Mouse (Mus musculus): ENCODE results near the gene Epor. TPM values are rescaled to one million over a fixed set of nuclear protein-coding genes. Genes with fewer than 3 reads are reported as not detected.

Epor gene
- polyA plus RNA-seq (2015; fragmentation: Illumina TruSeq; extraction: RNeasy Lipid Tissue Mini Kit (QIAGEN cat#74804); ENCODE audit: low read depth, low replicate concordance) = 11.1 TPM

GRCm38 (mm10) chr9:21963417-21963816 is at the start of gene Epor:
Epor (minus strand) TSS chr9:21963506.

GRCm38 (mm10) chr9:22002194-22003162 is 39.2 kb upstream of the Epor start, which contains the start of the genes Ccdc151 and Prkcsh:
Ccdc151 (minus strand) TSS chr9:22002634.
Prkcsh (plus strand) TSS chr9:22002806.

GRCm38 (mm10) chr9:21989230-21990110 is 26.2 kb upstream of the Epor start, which contains the start of gene Rgl3:
Rgl3 (minus strand) TSS chr9:21989446.

GRCm38 (mm10) chr9:21955570-21956281 is 7.6 kb downstream of the Epor start, which contains the start of gene Swsap1:
Swsap1 (plus strand) TSS chr9:21955755.

GRCm38 (mm10) chr9:21936692-21937570 is 26.4 kb downstream of the Epor start, which contains the start of gene Plppr2:
Plppr2 (plus strand) TSS chr9:21937033.

GRCm38 (mm10) chr9:21927208-21927753 is 36.0 kb downstream of the Epor start, which contains the start of the genes Ccdc159 and Tmem205:
Ccdc159 (plus strand) TSS chr9:21927471.
Tmem205 (minus strand) TSS chr9:21927556.

GRCm38 (mm10) chr9:21918035-21918592 is 45.2 kb downstream of the Epor start, which contains the start of gene Rab3d:
Rab3d (minus strand) TSS chr9:21918192.

Other genes with a start within 250 kb of the Epor start
- 12.1 TPM for gene Ldlr, start 240.0 kb downstream of the Epor start, polyA plus RNA-seq (2015; fragmentation: Illumina TruSeq; extraction: RNeasy Lipid Tissue Mini Kit (QIAGEN cat#74804); ENCODE audit: low read depth, low replicate concordance)
- 3.1 TPM for gene Spc24, start 203.2 kb downstream of the Epor start, polyA plus RNA-seq (2015; fragmentation: Illumina TruSeq; extraction: RNeasy Lipid Tissue Mini Kit (QIAGEN cat#74804); ENCODE audit: low read depth, low replicate concordance)
- gene Kank2, start 164.8 kb downstream of the Epor start, polyA plus RNA-seq (2015; fragmentation: Illumina TruSeq; extraction: RNeasy Lipid Tissue Mini Kit (QIAGEN cat#74804); ENCODE audit: low read depth, low replicate concordance) = 6.3 TPM
- gene Angptl8, start 128.0 kb downstream of the Epor start, polyA plus RNA-seq (2015; fragmentation: Illumina TruSeq; extraction: RNeasy Lipid Tissue Mini Kit (QIAGEN cat#74804); ENCODE audit: low read depth, low replicate concordance) = not detected
- 14.2 TPM for gene Dock6, start 110.9 kb downstream of the Epor start, polyA plus RNA-seq (2015; fragmentation: Illumina TruSeq; extraction: RNeasy Lipid Tissue Mini Kit (QIAGEN cat#74804); ENCODE audit: low read depth, low replicate concordance)
- 6.5 TPM for gene Rab3d, start 45.3 kb downstream of the Epor start, polyA plus RNA-seq (2015; fragmentation: Illumina TruSeq; extraction: RNeasy Lipid Tissue Mini Kit (QIAGEN cat#74804); ENCODE audit: low read depth, low replicate concordance)
- 17.4 TPM for gene Ccdc159, start 36.0 kb downstream of the Epor start, polyA plus RNA-seq (2015; fragmentation: Illumina TruSeq; extraction: RNeasy Lipid Tissue Mini Kit (QIAGEN cat#74804); ENCODE audit: low read depth, low replicate concordance)
- gene Tmem205, start 36.0 kb downstream of the Epor start, polyA plus RNA-seq (2015; fragmentation: Illumina TruSeq; extraction: RNeasy Lipid Tissue Mini Kit (QIAGEN cat#74804); ENCODE audit: low read depth, low replicate concordance) = 55.2 TPM
- gene Plppr2, start 26.5 kb downstream of the Epor start, polyA plus RNA-seq (2015; fragmentation: Illumina TruSeq; extraction: RNeasy Lipid Tissue Mini Kit (QIAGEN cat#74804); ENCODE audit: low read depth, low replicate concordance) = 109 TPM
- gene Swsap1, start 7.8 kb downstream of the Epor start, polyA plus RNA-seq (2015; fragmentation: Illumina TruSeq; extraction: RNeasy Lipid Tissue Mini Kit (QIAGEN cat#74804); ENCODE audit: low read depth, low replicate concordance) = 17.0 TPM
- gene Rgl3, start 25.9 kb upstream of the Epor start, polyA plus RNA-seq (2015; fragmentation: Illumina TruSeq; extraction: RNeasy Lipid Tissue Mini Kit (QIAGEN cat#74804); ENCODE audit: low read depth, low replicate concordance) = 1.7 TPM
- 5.1 TPM for gene Ccdc151, start 39.1 kb upstream of the Epor start, polyA plus RNA-seq (2015; fragmentation: Illumina TruSeq; extraction: RNeasy Lipid Tissue Mini Kit (QIAGEN cat#74804); ENCODE audit: low read depth, low replicate concordance)
- gene Prkcsh, start 39.3 kb upstream of the Epor start, polyA plus RNA-seq (2015; fragmentation: Illumina TruSeq; extraction: RNeasy Lipid Tissue Mini Kit (QIAGEN cat#74804); ENCODE audit: low read depth, low replicate concordance) = 85.6 TPM
- 107 TPM for gene Elavl3, start 88.5 kb upstream of the Epor start, polyA plus RNA-seq (2015; fragmentation: Illumina TruSeq; extraction: RNeasy Lipid Tissue Mini Kit (QIAGEN cat#74804); ENCODE audit: low read depth, low replicate concordance)
- gene Gm49318, start 107.8 kb upstream of the Epor start, polyA plus RNA-seq (2015; fragmentation: Illumina TruSeq; extraction: RNeasy Lipid Tissue Mini Kit (QIAGEN cat#74804); ENCODE audit: low read depth, low replicate concordance) = 1.0 TPM
- 18.0 TPM for gene Zfp653, start 107.9 kb upstream of the Epor start, polyA plus RNA-seq (2015; fragmentation: Illumina TruSeq; extraction: RNeasy Lipid Tissue Mini Kit (QIAGEN cat#74804); ENCODE audit: low read depth, low replicate concordance)
- gene Ecsit, start 121.9 kb upstream of the Epor start, polyA plus RNA-seq (2015; fragmentation: Illumina TruSeq; extraction: RNeasy Lipid Tissue Mini Kit (QIAGEN cat#74804); ENCODE audit: low read depth, low replicate concordance) = 63.5 TPM
- 1.4 TPM for gene Cnn1, start 135.7 kb upstream of the Epor start, polyA plus RNA-seq (2015; fragmentation: Illumina TruSeq; extraction: RNeasy Lipid Tissue Mini Kit (QIAGEN cat#74804); ENCODE audit: low read depth, low replicate concordance)
- gene Elof1, start 153.7 kb upstream of the Epor start, polyA plus RNA-seq (2015; fragmentation: Illumina TruSeq; extraction: RNeasy Lipid Tissue Mini Kit (QIAGEN cat#74804); ENCODE audit: low read depth, low replicate concordance) = 146 TPM
- 0.58 TPM for gene Acp5, start 172.2 kb upstream of the Epor start, polyA plus RNA-seq (2015; fragmentation: Illumina TruSeq; extraction: RNeasy Lipid Tissue Mini Kit (QIAGEN cat#74804); ENCODE audit: low read depth, low replicate concordance)
- 79.6 TPM for gene Pigyl, start 193.3 kb upstream of the Epor start, polyA plus RNA-seq (2015; fragmentation: Illumina TruSeq; extraction: RNeasy Lipid Tissue Mini Kit (QIAGEN cat#74804); ENCODE audit: low read depth, low replicate concordance)
- gene Zfp872, start 224.6 kb upstream of the Epor start, polyA plus RNA-seq (2015; fragmentation: Illumina TruSeq; extraction: RNeasy Lipid Tissue Mini Kit (QIAGEN cat#74804); ENCODE audit: low read depth, low replicate concordance) = not detected